Mouse (Mus musculus): ENCODE results near the gene Ccdc8. TPM values are rescaled to one million over a fixed set of nuclear protein-coding genes. Genes with fewer than 3 reads are reported as not detected.
A peak's percentile ranks its signal among the peaks of the same experiment; 100 is the strongest.

Ccdc8 gene
- total RNA-seq, 2 experiments from 2014 or later: 3.0 to 3.1 TPM

- DNase-seq (ENCODE audit: low spot score in 2 of 2): no peak
Observed at GRCm38 (mm10) chr7:16971160-16971559, 21.3 kb upstream of the Ccdc8 start.

- DNase-seq (ENCODE audit: low spot score in 2 of 2): no peak
Observed at GRCm38 (mm10) chr7:16974018-16974417, 18.5 kb upstream of the Ccdc8 start.

- DNase-seq (ENCODE audit: low spot score in 2 of 2): no peak
Observed at GRCm38 (mm10) chr7:16976298-16976697, 16.2 kb upstream of the Ccdc8 start.

- DNase-seq (ENCODE audit: low spot score in 2 of 2): no peak
Observed at GRCm38 (mm10) chr7:16978173-16978572, 14.3 kb upstream of the Ccdc8 start.

GRCm38 (mm10) chr7:16978593-16978992 lies 13.9 kb upstream of the Ccdc8 start:
- no peak for DNase-seq (ENCODE audit: low spot score in 2 of 2)

DNA sequence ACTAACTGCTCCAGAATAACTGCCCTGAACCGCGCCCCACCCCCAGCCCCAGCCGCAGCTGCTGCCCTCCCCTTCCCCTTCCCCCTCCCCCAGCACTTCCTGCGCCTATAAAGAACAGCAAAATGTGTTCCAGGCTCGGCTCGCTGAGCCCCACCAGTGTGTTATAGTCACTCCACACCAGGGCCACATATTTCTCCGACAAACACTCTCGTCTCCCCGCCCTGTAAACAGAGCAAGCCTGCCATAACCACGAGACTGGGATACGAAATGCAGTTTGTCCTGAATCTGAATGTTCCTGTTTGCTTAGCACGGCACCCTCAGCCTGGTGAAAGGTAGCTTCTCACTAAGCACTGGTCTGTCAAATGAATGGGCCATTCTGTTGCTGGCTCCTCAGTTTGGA lies 12.2 kb upstream of the Ccdc8 start:
- DNase-seq (ENCODE audit: low spot score in 2 of 2): peak; percentile 49 to 53

DNA sequence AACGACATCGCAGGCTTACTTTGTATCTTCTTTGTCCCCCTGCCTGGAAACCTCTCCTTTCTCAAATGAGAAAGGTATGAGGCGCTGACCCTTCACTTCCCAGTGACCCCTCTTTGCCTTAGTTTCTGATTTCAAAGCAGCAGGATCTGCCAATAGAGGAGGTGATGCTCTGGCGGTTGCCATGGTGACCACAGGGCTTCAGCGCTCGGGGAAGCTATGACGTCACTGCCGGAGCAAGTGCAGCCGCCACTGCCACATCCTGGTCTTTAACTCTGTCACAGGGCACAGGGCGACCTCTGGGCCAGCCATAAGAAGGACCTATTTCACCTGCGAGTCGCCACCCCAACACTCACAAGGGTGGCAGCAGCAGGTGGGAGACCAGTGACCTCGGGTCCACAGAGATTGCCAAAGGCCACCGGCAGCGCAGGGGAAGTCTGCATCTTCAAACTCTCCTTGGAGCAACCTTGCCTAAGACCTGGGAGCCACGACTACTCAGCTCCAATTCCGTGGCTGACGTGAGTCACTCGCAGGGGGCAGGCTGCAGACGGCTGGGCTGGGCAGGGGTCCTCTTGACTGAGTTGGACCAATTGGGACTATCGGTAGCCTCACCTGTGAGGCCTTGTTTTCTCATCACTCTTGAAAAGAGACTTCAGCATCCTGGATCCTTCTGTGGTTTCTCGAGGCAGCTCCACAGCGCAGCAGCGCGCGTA lies 9.5 kb upstream of the Ccdc8 start, which contains the start of gene Gm42372:
TSS of gene Gm42372 (plus strand) at position 228 of the 710 bp plus-strand sequence.
- peak; percentile 85 to 87 for DNase-seq (ENCODE audit: low spot score in 2 of 2)

DNA sequence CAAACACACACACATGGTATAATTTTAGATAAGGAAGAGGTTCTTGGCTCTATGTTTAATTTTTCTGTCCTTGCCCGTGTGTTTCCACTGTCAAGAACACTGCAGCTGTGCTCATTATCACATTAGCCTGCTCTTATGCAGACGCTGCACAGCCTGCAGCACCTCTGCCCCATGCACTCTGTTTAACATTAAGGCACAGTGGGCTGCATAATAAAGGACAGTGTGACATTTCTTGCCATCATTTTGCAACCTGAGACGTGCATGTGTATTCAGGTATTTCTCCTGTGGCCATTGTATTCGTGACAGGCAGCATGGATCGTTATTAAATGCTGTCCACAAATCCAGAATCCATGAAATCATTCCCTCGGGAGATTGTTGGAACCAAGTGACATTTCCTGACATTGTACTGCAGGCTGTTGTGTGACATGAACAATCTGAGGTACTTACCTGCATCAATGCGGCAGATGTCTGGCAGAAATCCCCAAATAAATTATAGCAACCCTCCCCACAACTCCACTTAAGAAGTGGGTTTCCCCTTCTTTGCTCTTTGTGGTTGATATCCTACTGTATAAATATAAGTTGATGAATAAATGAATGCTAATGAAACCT lies 4.9 kb upstream of the Ccdc8 start:
- DNase-seq (ENCODE audit: low spot score in 2 of 2): no peak

DNA sequence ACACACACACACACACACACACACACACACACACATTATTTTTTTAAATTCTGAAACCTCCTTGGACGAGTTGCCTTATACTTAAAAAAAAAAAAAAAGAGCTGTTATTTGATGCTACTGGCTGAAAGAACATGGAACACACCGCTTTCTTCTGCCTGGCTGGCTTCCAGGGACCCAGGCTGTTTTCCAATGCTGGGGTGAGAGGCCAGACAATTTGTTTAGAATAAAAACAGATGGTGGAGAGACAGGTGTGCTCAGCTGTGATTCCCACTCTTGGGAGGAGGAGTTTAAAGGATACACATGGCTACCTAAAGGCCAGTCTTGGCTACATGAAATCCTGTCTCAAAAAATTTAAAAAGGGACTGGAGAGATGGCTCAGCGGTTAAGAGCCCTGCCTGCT lies 4.1 kb upstream of the Ccdc8 start:
- DNase-seq (ENCODE audit: low spot score in 2 of 2): no peak

GRCm38 (mm10) chr7:16990006-16990744 lies 2.3 kb upstream of the Ccdc8 start:
- no peak for DNase-seq (ENCODE audit: low spot score in 2 of 2)

DNA sequence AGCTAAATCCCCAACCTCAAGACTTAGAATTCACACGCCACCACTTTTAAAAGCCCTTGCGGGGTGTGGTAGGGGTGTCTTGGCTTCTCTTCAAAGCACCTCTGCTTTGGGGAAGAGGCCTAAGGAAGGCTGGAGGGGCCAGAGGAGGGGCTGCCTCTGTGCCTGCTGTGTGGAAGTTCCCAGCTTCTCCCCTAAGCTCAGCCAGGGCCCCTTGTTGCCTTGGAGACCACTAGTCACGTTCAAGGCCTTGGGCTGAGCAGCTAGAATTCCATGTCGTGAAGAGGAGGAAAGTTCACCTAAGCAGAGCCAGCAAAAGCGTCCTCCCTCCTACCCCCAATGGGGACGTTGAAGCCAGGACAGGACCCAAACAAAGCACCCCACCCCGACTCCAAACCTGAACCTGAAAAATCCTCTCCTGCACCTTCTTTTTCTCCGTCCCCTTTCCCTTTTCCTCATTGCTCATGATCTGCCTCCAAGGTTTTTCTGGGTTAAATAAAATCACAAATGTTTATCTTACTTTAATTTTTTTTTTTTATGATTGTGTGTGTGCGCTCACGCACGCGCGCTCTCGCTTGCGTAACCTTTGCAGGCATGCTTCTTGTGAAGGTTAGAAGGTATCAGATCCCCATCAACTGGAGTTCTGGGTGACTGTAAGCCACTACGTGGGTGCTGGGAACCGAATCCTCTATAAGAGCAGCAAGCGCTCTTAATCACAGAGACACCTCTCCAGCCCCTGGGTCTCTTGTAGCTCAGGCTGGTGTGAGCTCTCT lies 642 bp upstream of the Ccdc8 start:
- no peak for DNase-seq (ENCODE audit: low spot score in 2 of 2)

- DNase-seq (ENCODE audit: low spot score in 2 of 2): no peak
Observed at GRCm38 (mm10) chr7:16993651-16994399, 1.3 kb downstream of the Ccdc8 start.

- no peak for DNase-seq (ENCODE audit: low spot score in 2 of 2)
Observed at GRCm38 (mm10) chr7:16994400-16994799, 1.9 kb downstream of the Ccdc8 start.

- no peak for DNase-seq (ENCODE audit: low spot score in 2 of 2)
Observed at GRCm38 (mm10) chr7:16995345-16995744, 2.8 kb downstream of the Ccdc8 start.

GRCm38 (mm10) chr7:16999233-16999632 lies 6.7 kb downstream of the Ccdc8 start:
- no peak for DNase-seq (ENCODE audit: low spot score in 2 of 2)

DNA sequence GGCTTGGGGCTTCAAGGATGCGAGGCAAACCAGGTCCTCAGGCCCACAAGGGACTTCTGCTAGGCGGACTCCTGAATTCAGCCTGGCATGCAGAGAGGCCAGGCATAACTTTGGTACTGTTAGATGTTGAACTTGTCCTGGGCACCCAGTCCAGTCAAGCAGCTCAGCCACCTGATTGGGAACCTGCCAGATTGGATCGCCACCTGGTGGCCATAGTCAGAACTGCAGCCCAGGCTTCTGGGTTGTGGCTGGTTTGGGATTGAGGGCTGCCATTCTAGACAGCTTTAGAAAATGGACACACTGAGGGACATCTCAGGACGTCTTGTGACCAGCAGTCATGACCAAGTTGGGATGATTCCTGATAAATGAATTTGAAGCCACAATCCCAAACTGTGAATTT lies 7.1 kb downstream of the Ccdc8 start:
- DNase-seq (ENCODE audit: low spot score in 2 of 2): peak; percentile 90

DNA sequence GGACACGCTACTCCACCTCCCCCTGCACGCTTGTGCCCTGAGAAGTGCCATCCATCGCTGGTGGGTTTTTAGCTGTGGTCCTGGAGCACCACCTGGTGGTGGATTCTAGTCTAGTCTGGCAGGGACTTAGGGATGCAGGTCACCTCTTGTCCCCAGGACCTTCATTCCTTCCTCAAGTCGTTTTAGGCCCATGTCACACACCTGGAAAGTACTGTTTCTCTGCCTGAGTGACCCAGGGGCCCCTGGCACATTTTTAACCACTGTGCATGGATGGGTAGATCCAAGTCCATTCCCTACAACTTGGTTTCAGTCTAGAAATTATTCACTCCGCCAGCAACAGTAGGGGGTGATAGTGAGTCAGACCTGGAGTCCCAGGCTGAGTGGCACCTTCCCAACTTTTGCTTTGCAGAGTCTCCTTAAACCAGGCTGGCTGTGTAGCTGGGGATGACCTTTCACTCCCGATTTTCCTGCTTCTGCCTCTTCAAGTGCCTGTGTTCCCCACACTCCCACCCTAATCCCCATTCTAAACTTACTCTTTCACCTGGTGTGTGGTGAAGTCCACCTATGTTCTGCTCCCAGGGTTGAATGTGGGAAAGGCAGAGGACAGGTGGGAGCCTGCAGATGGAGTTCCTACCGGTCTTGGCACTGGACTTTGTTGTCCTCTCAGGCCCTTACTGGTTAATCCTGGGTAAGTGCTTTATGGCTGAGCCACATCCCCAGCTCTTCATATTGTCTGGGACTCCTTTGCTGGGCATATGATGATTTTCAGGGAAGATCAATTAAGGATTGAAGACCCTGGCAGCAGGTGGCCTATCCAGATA lies 10.1 kb downstream of the Ccdc8 start:
- peak; percentile 84 to 90 for DNase-seq (ENCODE audit: low spot score in 2 of 2)

DNA sequence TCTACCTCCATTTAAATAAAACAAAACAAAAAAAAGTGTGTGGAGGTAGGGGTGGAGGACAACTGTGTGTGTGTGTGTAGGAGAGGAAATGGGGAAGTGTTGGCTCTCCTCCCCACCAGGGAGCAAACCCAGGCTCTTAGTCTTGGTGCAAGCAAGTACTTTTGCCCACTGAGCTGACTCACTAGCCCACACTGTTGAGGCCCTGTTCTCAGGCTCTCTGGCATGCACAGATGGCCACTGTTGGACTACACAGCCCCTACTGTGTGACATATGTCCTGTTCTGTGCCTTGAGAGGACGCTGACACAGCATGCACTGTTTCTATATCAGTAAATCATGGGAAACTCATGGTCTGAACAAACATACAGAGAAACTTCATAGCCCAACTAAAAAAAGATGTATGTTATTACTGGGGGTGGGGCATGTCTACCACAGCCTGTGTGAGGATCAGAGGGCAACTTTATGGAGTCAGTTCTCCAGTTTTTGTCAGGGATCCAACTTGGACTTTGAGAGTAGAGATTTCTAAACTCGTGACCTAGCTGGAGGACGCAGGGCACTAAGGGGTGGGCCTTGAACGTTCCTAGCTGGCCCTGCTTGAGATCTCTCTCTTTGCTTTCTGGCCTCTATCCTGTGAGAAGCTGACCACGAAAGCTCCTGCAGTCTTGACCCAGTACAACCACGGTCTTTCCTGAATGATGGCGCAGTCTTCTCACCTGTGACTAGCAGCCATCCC lies 10.9 kb downstream of the Ccdc8 start:
- no peak for DNase-seq (ENCODE audit: low spot score in 2 of 2)

- DNase-seq (ENCODE audit: low spot score in 2 of 2): no peak
Observed at GRCm38 (mm10) chr7:17004716-17005115, 12.2 kb downstream of the Ccdc8 start.

Measured in layer of hippocampus, postnatal 14 days (tissue).